Mouse (Mus musculus): ENCODE measurements around the gene Plcl2. TPM values are rescaled to one million over a fixed set of nuclear protein-coding genes. Genes with fewer than 3 reads are reported as not detected.

The Plcl2 gene
- polyA plus RNA-seq, 1 experiment = 11.5 TPM

- no peak overlapping the region for H3K4me3 ChIP-seq (ENCODE audit: extremely low read depth, insufficient read depth, insufficient read length)
- H3K36me3 ChIP-seq (ENCODE audit: control insufficient read depth, insufficient read depth, low read length) = no peaks in the 10 kb centered on the region; the same call in 1 of the 2 replicates
- no peak overlapping the region for H3K27ac ChIP-seq (ENCODE audit: insufficient read depth, low read length)
- no peaks in the 10 kb centered on the region for H3K27me3 ChIP-seq (ENCODE audit: control insufficient read depth, insufficient read depth, low read length)
- no peak for TF ChIP-seq POLR2A (IDR thresholded peaks at IDR 0.05; ENCODE audit: low read depth, low read length)
- no peak for TF ChIP-seq CTCF (IDR thresholded peaks at IDR 0.05; ENCODE audit: extremely low read depth, insufficient read depth, insufficient read length, insufficient replicate concordance)
- DNase-seq (ENCODE audit: low read depth in 1 of 2, low spot score in 2 of 2) = peak; percentile 53 to 75
- 52% methylated on average over 12 of the region's 12 CpGs for WGBS
- peaks cover 8% of the 10 kb centered on the region for H3K4me1 ChIP-seq (ENCODE audit: control insufficient read depth, insufficient read depth, insufficient read length)
These were observed 65.0 kb downstream of the Plcl2 start for GRCm38 (mm10) chr17:50574161-50574560.

GRCm38 (mm10) chr17:50580416-50580815 lies 71.2 kb downstream of the Plcl2 start:
- 34% methylated on average over 3 of the region's 3 CpGs for WGBS
- Histone ChIP-seq H3K36me3 (ENCODE audit: control insufficient read depth, insufficient read depth, low read length) (no peaks in the 10 kb centered on the region; the same call in 1 of the 2 replicates), H3K4me3 (ENCODE audit: extremely low read depth, insufficient read depth, insufficient read length) (no peak overlapping the region), H3K27me3 (ENCODE audit: control insufficient read depth, insufficient read depth, low read length) (no peaks in the 10 kb centered on the region), H3K4me1 (ENCODE audit: control insufficient read depth, insufficient read depth, insufficient read length) (peaks cover 9% of the 10 kb centered on the region; the same call in 1 of the 2 replicates), H3K27ac (ENCODE audit: insufficient read depth, low read length) (no peak overlapping the region)
- TF ChIP-seq CTCF (IDR thresholded peaks at IDR 0.05; ENCODE audit: extremely low read depth, insufficient read depth, insufficient read length, insufficient replicate concordance) (no peak), POLR2A (IDR thresholded peaks at IDR 0.05; ENCODE audit: low read depth, low read length) (no peak)
- DNase-seq (ENCODE audit: low read depth in 1 of 2, low spot score in 2 of 2) = no peak

- Histone ChIP-seq H3K4me1 (ENCODE audit: control insufficient read depth, insufficient read depth, insufficient read length) (peaks cover 3% of the 10 kb centered on the region; the same call in 1 of the 2 replicates), H3K27ac (ENCODE audit: insufficient read depth, low read length) (no peak overlapping the region), H3K27me3 (ENCODE audit: control insufficient read depth, insufficient read depth, low read length) (no peaks in the 10 kb centered on the region), H3K36me3 (ENCODE audit: control insufficient read depth, insufficient read depth, low read length) (no peaks in the 10 kb centered on the region), H3K4me3 (ENCODE audit: extremely low read depth, insufficient read depth, insufficient read length) (no peak overlapping the region)
- DNase-seq (ENCODE audit: low read depth in 1 of 2, low spot score in 2 of 2) = no peak
- WGBS = 94% methylated on average over 5 of the region's 5 CpGs
- TF ChIP-seq POLR2A (IDR thresholded peaks at IDR 0.05; ENCODE audit: low read depth, low read length) (no peak), CTCF (IDR thresholded peaks at IDR 0.05; ENCODE audit: extremely low read depth, insufficient read depth, insufficient read length, insufficient replicate concordance) (no peak)
These were observed 77.6 kb downstream of the Plcl2 start for GRCm38 (mm10) chr17:50586834-50587233.

- Histone ChIP-seq H3K4me3 (ENCODE audit: extremely low read depth, insufficient read depth, insufficient read length) (no peak overlapping the region), H3K27me3 (ENCODE audit: control insufficient read depth, insufficient read depth, low read length) (no peaks in the 10 kb centered on the region), H3K36me3 (ENCODE audit: control insufficient read depth, insufficient read depth, low read length) (no peaks in the 10 kb centered on the region), H3K27ac (ENCODE audit: insufficient read depth, low read length) (no peak overlapping the region), H3K4me1 (ENCODE audit: control insufficient read depth, insufficient read depth, insufficient read length) (peaks cover 3% of the 10 kb centered on the region; the same call in 1 of the 2 replicates)
- no peak for TF ChIP-seq POLR2A (IDR thresholded peaks at IDR 0.05; ENCODE audit: low read depth, low read length)
- TF ChIP-seq CTCF (IDR thresholded peaks at IDR 0.05; ENCODE audit: extremely low read depth, insufficient read depth, insufficient read length, insufficient replicate concordance) = no peak
- 61% methylated on average over 3 of the region's 3 CpGs for WGBS
- no peak for DNase-seq (ENCODE audit: low read depth in 1 of 2, low spot score in 2 of 2)
These were observed 78.7 kb downstream of the Plcl2 start for GRCm38 (mm10) chr17:50587941-50588340.

- no peak for TF ChIP-seq CTCF (IDR thresholded peaks at IDR 0.05; ENCODE audit: extremely low read depth, insufficient read depth, insufficient read length, insufficient replicate concordance)
- no peak for TF ChIP-seq POLR2A (IDR thresholded peaks at IDR 0.05; ENCODE audit: low read depth, low read length)
- Histone ChIP-seq H3K4me3 (ENCODE audit: extremely low read depth, insufficient read depth, insufficient read length) (no peak overlapping the region), H3K27ac (ENCODE audit: insufficient read depth, low read length) (no peak overlapping the region), H3K36me3 (ENCODE audit: control insufficient read depth, insufficient read depth, low read length) (no peaks in the 10 kb centered on the region), H3K27me3 (ENCODE audit: control insufficient read depth, insufficient read depth, low read length) (no peaks in the 10 kb centered on the region), H3K4me1 (ENCODE audit: control insufficient read depth, insufficient read depth, insufficient read length) (peaks cover 2% of the 10 kb centered on the region; the same call in 1 of the 2 replicates)
- DNase-seq (ENCODE audit: low read depth in 1 of 2, low spot score in 2 of 2) = no peak
- WGBS = 82% methylated on average over 6 of the region's 6 CpGs
These were observed 91.0 kb downstream of the Plcl2 start for GRCm38 (mm10) chr17:50600178-50600577.

- 94% methylated on average over 1 of the region's 1 CpGs for WGBS
These were observed 91.5 kb downstream of the Plcl2 start for GRCm38 (mm10) chr17:50600696-50601095.

GRCm38 (mm10) chr17:50606890-50607289 lies 97.7 kb downstream of the Plcl2 start:
- no peak for DNase-seq (ENCODE audit: low read depth in 1 of 2, low spot score in 2 of 2)
- H3K27me3 ChIP-seq (ENCODE audit: control insufficient read depth, insufficient read depth, low read length) = no peaks in the 10 kb centered on the region
- WGBS = 95% methylated on average over 2 of the region's 2 CpGs
- no peak overlapping the region for H3K27ac ChIP-seq (ENCODE audit: insufficient read depth, low read length)
- no peak overlapping the region for H3K4me3 ChIP-seq (ENCODE audit: extremely low read depth, insufficient read depth, insufficient read length)
- H3K4me1 ChIP-seq (ENCODE audit: control insufficient read depth, insufficient read depth, insufficient read length) = peaks cover 5% of the 10 kb centered on the region; the same call in 1 of the 2 replicates
- peaks cover 14% of the 10 kb centered on the region for H3K36me3 ChIP-seq (ENCODE audit: control insufficient read depth, insufficient read depth, low read length)
- no peak for TF ChIP-seq POLR2A (IDR thresholded peaks at IDR 0.05; ENCODE audit: low read depth, low read length)
- no peak for TF ChIP-seq CTCF (IDR thresholded peaks at IDR 0.05; ENCODE audit: extremely low read depth, insufficient read depth, insufficient read length, insufficient replicate concordance)

More at GRCm38 (mm10) chr17:50600696-50601095, 91.5 kb downstream of the Plcl2 start:
- H3K4me3 ChIP-seq (ENCODE audit: extremely low read depth, insufficient read depth, insufficient read length) = no peak overlapping the region
- no peak overlapping the region for H3K27ac ChIP-seq (ENCODE audit: insufficient read depth, low read length)
- H3K27me3 ChIP-seq (ENCODE audit: control insufficient read depth, insufficient read depth, low read length) = no peaks in the 10 kb centered on the region
- no peaks in the 10 kb centered on the region for H3K36me3 ChIP-seq (ENCODE audit: control insufficient read depth, insufficient read depth, low read length)
- H3K4me1 ChIP-seq (ENCODE audit: control insufficient read depth, insufficient read depth, insufficient read length) = peaks cover 2% of the 10 kb centered on the region; the same call in 1 of the 2 replicates
- no peak for TF ChIP-seq CTCF (IDR thresholded peaks at IDR 0.05; ENCODE audit: extremely low read depth, insufficient read depth, insufficient read length, insufficient replicate concordance)
- DNase-seq (ENCODE audit: low read depth in 1 of 2, low spot score in 2 of 2) = no peak

Data from spleen, adult 2 months (tissue).